Mouse (Mus musculus) intestine, postnatal 0 days (tissue): ENCODE results near the gene Iqschfp. TPM values are rescaled to one million over a fixed set of nuclear protein-coding genes. Genes with fewer than 3 reads are reported as not detected.

Experiments used
- ATAC-seq: fragments of 200-750 bp; cut with Nextera tagmentation; 2 replicates; pipeline ENCODE4 v1.8.0; 2017; ENCODE audit warnings: mild to moderate bottlenecking, moderate TSS enrichment, moderate library complexity
- H3K27ac ChIP-seq: fragments of 300-500 bp; sonication (generic); 2 replicates; pipeline ENCODE4 v1.5.1; 2014; ENCODE audit warnings: mild to moderate bottlenecking, low read depth, low read length, moderate library complexity
- H3K27me3 ChIP-seq: fragments of 300-500 bp; sonication (generic); replicated peaks from 2 replicates; pipeline ENCODE4 v1.6.1; 2014; ENCODE audit warnings: low read length, mixed read lengths; ENCODE audit not compliant: control insufficient read depth, insufficient read depth
- H3K36me3 ChIP-seq: fragments of 300-500 bp; sonication (generic); 2 replicates; pipeline ENCODE4 v1.6.1; 2014; ENCODE audit warnings: mild to moderate bottlenecking, moderate library complexity; ENCODE audit not compliant: control insufficient read depth, insufficient read depth
- H3K4me1 ChIP-seq: fragments of 300-500 bp; sonication (generic); replicated peaks from 2 replicates; pipeline ENCODE4 v1.6.1; 2014; ENCODE audit warnings: antibody characterized with exemption, low read length, mixed read lengths; ENCODE audit not compliant: control insufficient read depth, insufficient read depth
- H3K4me2 ChIP-seq: fragments of 300-500 bp; sonication (generic); replicated peaks from 2 replicates; pipeline ENCODE4 v1.6.1; 2014; ENCODE audit warnings: low read depth, mild to moderate bottlenecking, moderate library complexity
- H3K4me3 ChIP-seq: fragments of 300-500 bp; sonication (generic); 2 replicates; pipeline ENCODE4 v1.5.1; 2014; ENCODE audit warnings: low read depth, low read length
- H3K9ac ChIP-seq: fragments of 300-500 bp; sonication (generic); 2 replicates; pipeline ENCODE4 v1.6.1; 2014; ENCODE audit warnings: mild to moderate bottlenecking, low read depth, low read length
- H3K9me3 ChIP-seq: fragments of 300-500 bp; sonication (generic); 2 replicates; pipeline ENCODE4 v1.6.1; 2016; ENCODE audit warnings: mixed run types; ENCODE audit not compliant: control insufficient read depth
- CTCF ChIP-seq: sonication (generic); IDR thresholded peaks from 2 replicates; pipeline ENCODE4 v1.5.1; 2016; ENCODE audit warnings: low read depth, mild to moderate bottlenecking, control low read depth, antibody characterized with exemption, moderate library complexity
- whole genome bisulfite sequencing: fragments of 180-500 bp; shearing (Covaris S2); extraction: QIAGEN DNeasy Blood & Tissue Kit; methylation state at CpG from one replicate; pipeline ENCODE4 v1.1.7; 2014; 5-methylcytosine and 5-hydroxymethylcytosine counted together
- polyA plus RNA-seq: library from polyadenylated mRNA; unstranded; fragments of >200 nt; fragmentation: Nextera tagmentation; extraction: Ambion mirVana; gene quantifications from 2 replicates; pipeline ENCODE4 v1.2.1, GENCODE M21; 2015

Gene Iqschfp
- polyA plus RNA-seq, 1 experiment from 2014 or later: 0.37 TPM

GRCm38 (mm10) chr3:68421849-68422248, 529.8 kb downstream of the Iqschfp start:
- no peak for ATAC-seq
- no peaks in the 10 kb centered on the region for H3K9me3 ChIP-seq
- H3K4me1 ChIP-seq: no peaks in the 10 kb centered on the region
- H3K9ac ChIP-seq: no peak overlapping the region
- TF ChIP-seq CTCF: no peak
- no peak overlapping the region for H3K4me2 ChIP-seq
- H3K36me3 ChIP-seq: no peaks in the 10 kb centered on the region
- no peak overlapping the region for H3K4me3 ChIP-seq
- no peak overlapping the region for H3K27ac ChIP-seq
- H3K27me3 ChIP-seq: no peaks in the 10 kb centered on the region
- WGBS: 84% methylated on average over 2 of the region's 2 CpGs

GRCm38 (mm10) chr3:68428081-68428480, 536.0 kb downstream of the Iqschfp start:
- Histone ChIP-seq H3K36me3 (no peaks in the 10 kb centered on the region), H3K4me2 (no peak overlapping the region), H3K27ac (no peak overlapping the region), H3K27me3 (no peaks in the 10 kb centered on the region), H3K9me3 (no peaks in the 10 kb centered on the region), H3K4me1 (no peaks in the 10 kb centered on the region), H3K9ac (no peak overlapping the region), H3K4me3 (no peak overlapping the region)
- TF ChIP-seq CTCF: no peak
- WGBS: 84% methylated on average over 5 of the region's 5 CpGs
- no peak for ATAC-seq

- H3K27ac ChIP-seq: no peak overlapping the region
- no peaks in the 10 kb centered on the region for H3K27me3 ChIP-seq
- H3K4me1 ChIP-seq: no peaks in the 10 kb centered on the region
- H3K36me3 ChIP-seq: no peaks in the 10 kb centered on the region
- H3K9me3 ChIP-seq: no peaks in the 10 kb centered on the region
- no peak for ATAC-seq
- H3K4me3 ChIP-seq: no peak overlapping the region
- TF ChIP-seq CTCF: no peak
- H3K9ac ChIP-seq: no peak overlapping the region
- 76% methylated on average over 7 of the region's 7 CpGs for WGBS
- H3K4me2 ChIP-seq: no peak overlapping the region
Observed at GRCm38 (mm10) chr3:68434435-68434834, 542.4 kb downstream of the Iqschfp start.

- no peak overlapping the region for H3K27ac ChIP-seq
- H3K4me1 ChIP-seq: no peaks in the 10 kb centered on the region
- no peaks in the 10 kb centered on the region for H3K36me3 ChIP-seq
- 87% methylated on average over 2 of the region's 2 CpGs for WGBS
- no peak for TF ChIP-seq CTCF
- H3K4me2 ChIP-seq: no peak overlapping the region
- no peak overlapping the region for H3K9ac ChIP-seq
- ATAC-seq: no peak
- no peaks in the 10 kb centered on the region for H3K27me3 ChIP-seq
- H3K9me3 ChIP-seq: no peaks in the 10 kb centered on the region
- no peak overlapping the region for H3K4me3 ChIP-seq
Observed at GRCm38 (mm10) chr3:68434897-68435296, 542.9 kb downstream of the Iqschfp start.

- no peak for TF ChIP-seq CTCF
- H3K4me3 ChIP-seq: no peak overlapping the region
- H3K9ac ChIP-seq: no peak overlapping the region
- no peaks in the 10 kb centered on the region for H3K27me3 ChIP-seq
- no peaks in the 10 kb centered on the region for H3K4me1 ChIP-seq
- 70% methylated on average over 2 of the region's 2 CpGs for WGBS
- H3K36me3 ChIP-seq: no peaks in the 10 kb centered on the region
- no peak overlapping the region for H3K4me2 ChIP-seq
- ATAC-seq: no peak
- no peak overlapping the region for H3K27ac ChIP-seq
- no peaks in the 10 kb centered on the region for H3K9me3 ChIP-seq
Observed at GRCm38 (mm10) chr3:68448480-68448879, 556.4 kb downstream of the Iqschfp start.

GRCm38 (mm10) chr3:68451634-68452033, 559.6 kb downstream of the Iqschfp start:
- Histone ChIP-seq H3K4me1 (no peaks in the 10 kb centered on the region), H3K4me3 (no peak overlapping the region), H3K27ac (no peak overlapping the region), H3K9me3 (no peaks in the 10 kb centered on the region), H3K9ac (no peak overlapping the region), H3K36me3 (no peaks in the 10 kb centered on the region), H3K27me3 (no peaks in the 10 kb centered on the region), H3K4me2 (no peak overlapping the region)
- WGBS: 98% methylated on average over 1 of the region's 1 CpGs
- ATAC-seq: no peak
- TF ChIP-seq CTCF: no peak

GRCm38 (mm10) chr3:68453266-68453665, 561.2 kb downstream of the Iqschfp start:
- Histone ChIP-seq H3K27me3 (no peaks in the 10 kb centered on the region), H3K27ac (no peak overlapping the region), H3K9ac (no peak overlapping the region), H3K36me3 (no peaks in the 10 kb centered on the region), H3K9me3 (no peaks in the 10 kb centered on the region), H3K4me2 (no peak overlapping the region), H3K4me3 (no peak overlapping the region), H3K4me1 (no peaks in the 10 kb centered on the region)
- WGBS: 24% methylated on average over 5 of the region's 5 CpGs
- ATAC-seq: no peak
- no peak for TF ChIP-seq CTCF
